Comparison of ENCODE assay signal across 31 mouse cellular contexts in genomic region chr8:109885294-109885693, GRCm38 (mm10).
"Had no signal": no experiment of that assay in that cellular context is flagged by ENCODE, and none has a peak within 500 bp of the region (broad histone marks: within the 10 kb centered on the region; RNA-seq: fewer than 3 reads in every experiment).

No protein-coding gene starts in this region.

- H3K9me3 ChIP-seq: limb, embryonic 10.5 days; limb, embryonic 12.5 days; limb, embryonic 13.5 days; limb, embryonic 15.5 days; liver, embryonic 12.5 days; liver, embryonic 13.5 days; liver, embryonic 15.5 days; lung, embryonic 15.5 days; megakaryocyte, embryonic 14.5 days; midbrain, embryonic 10.5 days; midbrain, embryonic 12.5 days; midbrain, embryonic 13.5 days; midbrain, embryonic 15.5 days; neural tube, embryonic 12.5 days had no signal

- H3K27me3 ChIP-seq: limb, embryonic 12.5 days; limb, embryonic 13.5 days; limb, embryonic 15.5 days; liver, embryonic 12.5 days; liver, embryonic 13.5 days; liver, embryonic 15.5 days; lung, embryonic 15.5 days; megakaryocyte, embryonic 14.5 days; midbrain, embryonic 12.5 days; midbrain, embryonic 13.5 days; midbrain, embryonic 15.5 days; neural tube, embryonic 12.5 days had no signal

- DNase-seq: left cerebral cortex, postnatal 4 days; liver; liver, embryonic 13.5 days; liver, postnatal 0 days; lung, adult 18-20 months; lung, adult 2 months; lung, embryonic 14.5 days; lung, postnatal 10 days; lung, postnatal 14 days; lung, postnatal 36 days; lung, postnatal 4 days; midbrain, embryonic 14.5 days had no signal

- H3K4me2 ChIP-seq: limb, embryonic 12.5 days; limb, embryonic 13.5 days; limb, embryonic 15.5 days; liver, embryonic 11.5 days; liver, embryonic 12.5 days; liver, embryonic 13.5 days; liver, embryonic 15.5 days; lung, embryonic 14.5 days; lung, embryonic 15.5 days; midbrain, embryonic 11.5 days; midbrain, embryonic 12.5 days; midbrain, embryonic 13.5 days; midbrain, embryonic 15.5 days; neural tube, embryonic 12.5 days had no signal

- H3K4me3 ChIP-seq: limb, embryonic 10.5 days; limb, embryonic 12.5 days; limb, embryonic 13.5 days; limb, embryonic 15.5 days; liver, embryonic 12.5 days; liver, embryonic 13.5 days; liver, embryonic 15.5 days; lung, embryonic 15.5 days; megakaryocyte, embryonic 14.5 days; midbrain, embryonic 10.5 days; midbrain, embryonic 12.5 days; midbrain, embryonic 13.5 days; midbrain, embryonic 15.5 days; myocyte; neural tube, embryonic 12.5 days had no signal

- H3K27ac ChIP-seq: limb, embryonic 10.5 days; limb, embryonic 12.5 days; limb, embryonic 13.5 days; limb, embryonic 15.5 days; liver, embryonic 12.5 days; liver, embryonic 13.5 days; liver, embryonic 14.5 days; liver, embryonic 15.5 days; lung, embryonic 15.5 days; macrophage; midbrain, embryonic 10.5 days; midbrain, embryonic 12.5 days; midbrain, embryonic 13.5 days; midbrain, embryonic 15.5 days; neural tube, embryonic 12.5 days had no signal

- H3K9ac ChIP-seq: limb, embryonic 12.5 days; limb, embryonic 13.5 days; limb, embryonic 15.5 days; liver, embryonic 12.5 days; liver, embryonic 13.5 days; liver, embryonic 14.5 days; liver, embryonic 15.5 days; liver, postnatal 0 days; lung, embryonic 14.5 days; lung, embryonic 15.5 days; midbrain, embryonic 12.5 days; midbrain, embryonic 13.5 days; midbrain, embryonic 15.5 days; neural tube, embryonic 12.5 days had no signal

- ATAC-seq: liver, embryonic 12.5 days; liver, postnatal 0 days; lung, postnatal 0 days; midbrain, embryonic 13.5 days; midbrain, embryonic 15.5 days had no signal

- H3K4me1 ChIP-seq: limb, embryonic 10.5 days; limb, embryonic 12.5 days; limb, embryonic 13.5 days; limb, embryonic 15.5 days; liver, embryonic 13.5 days; lung, embryonic 15.5 days; midbrain, embryonic 10.5 days; midbrain, embryonic 12.5 days; midbrain, embryonic 13.5 days; midbrain, embryonic 15.5 days; neural tube, embryonic 12.5 days had no signal
